Mouse (Mus musculus): ENCODE data around the gene 2310002L09Rik.
"Not testable (repeated sequence)": the region's sequence is repeated elsewhere in the genome, so short reads cannot be mapped to it uniquely, and the experiment has no call there.

The 2310002L09Rik gene

DNA sequence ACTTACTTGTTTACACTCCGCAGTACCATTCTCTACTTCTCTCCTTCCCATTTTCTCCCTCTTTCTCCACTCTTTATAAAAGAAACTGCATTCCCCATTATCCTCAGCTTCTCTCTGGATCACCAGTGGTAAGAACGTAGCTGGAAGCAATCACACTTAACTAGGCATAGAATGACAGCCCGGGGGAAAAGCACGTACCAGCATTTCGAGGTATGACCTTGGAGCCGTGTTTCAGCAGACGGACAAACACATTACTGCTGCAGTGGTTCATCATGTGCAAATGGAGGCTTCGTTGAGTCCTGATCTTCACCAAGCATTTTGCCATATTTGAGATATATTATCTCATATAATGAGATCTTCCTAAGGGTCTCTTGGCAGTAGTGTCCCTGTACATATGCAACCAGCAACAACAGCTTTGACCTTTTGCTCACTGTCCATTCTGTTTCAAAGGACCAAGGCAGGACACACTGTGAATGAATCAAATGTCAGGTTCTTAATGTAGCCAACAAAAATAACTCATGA is at the start of gene 2310002L09Rik:
Gene 2310002L09Rik, minus strand, starts transcription at position 472 of the 522 bp plus-strand sequence.
- no peak for DNase-seq (ENCODE audit: low read depth, low spot score)

DNA sequence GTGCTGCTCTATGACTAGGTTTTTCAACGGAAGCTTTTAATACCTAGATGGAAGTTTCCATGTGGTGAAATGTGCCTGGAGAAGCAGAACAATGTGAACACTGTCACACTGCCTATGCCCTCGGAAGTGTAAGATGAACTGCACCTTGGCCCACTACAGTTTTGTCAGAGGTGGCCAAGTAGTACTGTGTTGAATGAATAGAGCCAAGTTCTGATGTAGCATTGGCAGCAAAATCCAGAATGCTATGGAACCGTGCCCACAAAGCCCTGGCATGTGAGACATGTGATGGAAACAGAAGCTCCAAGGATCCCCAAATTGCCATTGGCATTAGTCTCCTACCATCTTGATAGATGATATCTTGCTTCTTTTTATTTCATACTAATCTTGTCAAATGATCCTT is 29.8 kb upstream of the 2310002L09Rik start:
- no peak for DNase-seq (ENCODE audit: low read depth, low spot score)

DNA sequence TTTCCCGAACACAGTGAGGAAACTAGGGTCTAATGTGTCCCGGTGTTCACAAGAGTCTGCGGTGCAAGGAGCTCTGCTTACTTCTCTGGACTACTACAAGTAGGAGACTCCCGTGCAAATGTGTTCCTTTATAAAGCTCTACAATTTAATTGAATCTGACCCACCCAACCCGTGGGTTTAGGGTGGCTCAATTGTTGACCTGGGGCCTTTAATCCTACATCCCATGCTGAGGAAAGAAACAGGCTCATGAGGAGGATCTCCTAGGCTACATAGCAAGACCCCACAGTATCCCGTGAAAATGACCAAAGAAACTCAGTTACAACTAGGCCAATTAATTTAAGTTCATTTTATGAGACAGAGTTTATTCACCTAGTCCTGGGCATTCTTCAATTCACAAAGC is 30.0 kb downstream of the 2310002L09Rik start, which contains the start of gene Gm11756:
Gene Gm11756, minus strand, starts transcription at position 101 of the 400 bp plus-strand sequence.
- DNase-seq (ENCODE audit: low read depth, low spot score), result not testable (repeated sequence)

DNA sequence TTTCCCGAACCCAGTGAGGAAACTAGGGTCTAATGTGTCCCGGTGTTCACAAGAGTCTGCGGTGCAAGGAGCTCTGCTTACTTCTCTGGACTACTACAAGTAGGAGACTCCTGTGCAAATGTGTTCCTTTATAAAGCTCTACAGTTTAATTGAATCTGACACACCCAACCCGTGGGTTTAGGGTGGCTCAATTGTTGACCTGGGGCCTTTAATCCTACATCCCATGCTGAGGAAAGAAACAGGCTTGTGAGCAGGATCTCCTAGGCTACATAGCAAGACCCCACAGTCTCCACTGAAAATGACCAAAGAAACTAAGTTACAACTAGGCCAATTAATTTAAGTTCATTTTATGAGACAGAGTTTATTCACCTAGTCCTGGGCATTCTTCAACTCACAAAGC is 44.8 kb downstream of the 2310002L09Rik start, which contains the start of gene Gm13871:
Gene Gm13871, minus strand, starts transcription at position 101 of the 400 bp plus-strand sequence.
- not testable (repeated sequence) for DNase-seq (ENCODE audit: low read depth, low spot score)

DNA sequence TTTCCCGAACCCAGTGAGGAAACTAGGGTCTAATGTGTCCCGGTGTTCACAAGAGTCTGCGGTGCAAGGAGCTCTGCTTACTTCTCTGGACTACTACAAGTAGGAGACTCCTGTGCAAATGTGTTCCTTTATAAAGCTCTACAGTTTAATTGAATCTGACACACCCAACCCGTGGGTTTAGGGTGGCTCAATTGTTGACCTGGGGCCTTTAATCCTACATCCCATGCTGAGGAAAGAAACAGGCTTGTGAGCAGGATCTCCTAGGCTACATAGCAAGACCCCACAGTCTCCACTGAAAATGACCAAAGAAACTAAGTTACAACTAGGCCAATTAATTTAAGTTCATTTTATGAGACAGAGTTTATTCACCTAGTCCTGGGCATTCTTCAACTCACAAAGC is 59.6 kb downstream of the 2310002L09Rik start, which contains the start of gene Gm11757:
Gene Gm11757, minus strand, starts transcription at position 101 of the 400 bp plus-strand sequence.
- DNase-seq (ENCODE audit: low read depth, low spot score), result not testable (repeated sequence)
